Mouse (Mus musculus) ES-Bruce4 (cell line): ENCODE data around the gene Sox5.

Experiments
- CTCF ChIP-seq: IDR thresholded peaks from one replicate; pipeline ENCODE4 v1.8.1; 2011; ENCODE audit warnings: low read depth, low read length
- POLR2A ChIP-seq: IDR thresholded peaks from one replicate; pipeline ENCODE4 v1.8.1; 2011; ENCODE audit warnings: low read length; ENCODE audit not compliant: insufficient read depth

DNA sequence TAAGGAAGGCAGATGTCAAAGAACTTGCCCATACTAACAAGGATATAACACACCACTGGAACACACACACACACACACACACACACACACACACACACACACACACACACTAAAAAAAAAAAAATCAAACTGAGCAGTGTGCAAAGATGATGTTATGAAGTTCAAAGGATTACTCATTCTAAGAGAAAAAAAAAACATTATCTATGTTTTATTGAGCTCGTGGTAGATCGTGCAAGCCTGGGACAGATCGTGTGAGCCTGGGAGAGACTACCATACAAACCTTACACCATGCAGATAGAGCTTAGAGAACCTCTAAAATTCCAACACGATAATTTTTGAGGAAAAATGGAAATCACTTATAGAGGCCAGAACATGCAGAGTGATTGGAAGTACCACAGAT is 448.6 kb downstream of the Sox5 start:
- TF ChIP-seq CTCF (no peak), POLR2A (no peak)
